Mouse (Mus musculus) frontal cortex, adult 2 months (tissue): ENCODE results near the gene Rrp9. TPM values are rescaled to one million over a fixed set of nuclear protein-coding genes. Genes with fewer than 3 reads are reported as not detected.
A peak's percentile ranks its signal among the peaks of the same experiment; 100 is the strongest.

Experiments used
- DNase-seq, 2 experiments: peaks; one replicate each; pipeline ENCODE4 v3.0.0; 2022; ENCODE audit warnings: low spot score in 1 of 2; ENCODE audit errors: extremely low spot score in 1 of 2
- polyA plus RNA-seq: library from polyadenylated mRNA; depleted of rRNA; stranded (reverse); fragments of >200 nt; gene quantifications from 2 replicates; pipeline ENCODE4 v1.2.3, GENCODE M21; 2012

Gene Rrp9
- polyA plus RNA-seq, 1 experiment = 45.8 TPM

- DNase-seq = no peak
Measured at GRCm38 (mm10) chr9:106456325-106457162, 19.2 kb upstream of the Rrp9 start.

- DNase-seq = no peak
Measured at GRCm38 (mm10) chr9:106457163-106457559, 18.6 kb upstream of the Rrp9 start.

- no peak for DNase-seq
Measured at GRCm38 (mm10) chr9:106457920-106458319, 17.8 kb upstream of the Rrp9 start.

- no peak for DNase-seq
Measured at GRCm38 (mm10) chr9:106459946-106460345, 15.8 kb upstream of the Rrp9 start.

GRCm38 (mm10) chr9:106460401-106461025, 15.2 kb upstream of the Rrp9 start:
- no peak for DNase-seq

GRCm38 (mm10) chr9:106461026-106461415, 14.7 kb upstream of the Rrp9 start:
- no peak for DNase-seq

- no peak for DNase-seq
Measured at GRCm38 (mm10) chr9:106461641-106462429, 13.9 kb upstream of the Rrp9 start.

GRCm38 (mm10) chr9:106462430-106462800, 13.3 kb upstream of the Rrp9 start:
- DNase-seq = no peak

- no peak for DNase-seq
Measured at GRCm38 (mm10) chr9:106463122-106464063, 12.4 kb upstream of the Rrp9 start.

- peak in 1 of 2 experiments; percentile 66 for DNase-seq
Measured at GRCm38 (mm10) chr9:106464751-106465541, 10.8 kb upstream of the Rrp9 start.

GRCm38 (mm10) chr9:106465571-106466200, 10.1 kb upstream of the Rrp9 start, which contains the start of gene Gpr62:
TSS of gene Gpr62 (minus strand) at chr9:106465938.
- peak in 1 of 2 experiments; percentile 73 for DNase-seq

GRCm38 (mm10) chr9:106466721-106467120, 9.0 kb upstream of the Rrp9 start:
- DNase-seq = no peak

GRCm38 (mm10) chr9:106467746-106468145, 8.0 kb upstream of the Rrp9 start:
- no peak for DNase-seq

GRCm38 (mm10) chr9:106469317-106469716, 6.4 kb upstream of the Rrp9 start:
- DNase-seq = no peak

GRCm38 (mm10) chr9:106469776-106470175, 6.0 kb upstream of the Rrp9 start:
- no peak for DNase-seq

- peak in 1 of 2 experiments; percentile 57 for DNase-seq
Measured at GRCm38 (mm10) chr9:106470991-106471750, 4.6 kb upstream of the Rrp9 start.

- DNase-seq = peak in 1 of 2 experiments; percentile 50
Measured at GRCm38 (mm10) chr9:106471892-106472291, 3.9 kb upstream of the Rrp9 start.

GRCm38 (mm10) chr9:106472321-106472720, 3.4 kb upstream of the Rrp9 start:
- no peak for DNase-seq
